Mouse (Mus musculus): Measurements from ENCODE around the gene Rell1.
A peak's percentile ranks its signal among the peaks of the same experiment; 100 is the strongest.

Gene Rell1

DNA sequence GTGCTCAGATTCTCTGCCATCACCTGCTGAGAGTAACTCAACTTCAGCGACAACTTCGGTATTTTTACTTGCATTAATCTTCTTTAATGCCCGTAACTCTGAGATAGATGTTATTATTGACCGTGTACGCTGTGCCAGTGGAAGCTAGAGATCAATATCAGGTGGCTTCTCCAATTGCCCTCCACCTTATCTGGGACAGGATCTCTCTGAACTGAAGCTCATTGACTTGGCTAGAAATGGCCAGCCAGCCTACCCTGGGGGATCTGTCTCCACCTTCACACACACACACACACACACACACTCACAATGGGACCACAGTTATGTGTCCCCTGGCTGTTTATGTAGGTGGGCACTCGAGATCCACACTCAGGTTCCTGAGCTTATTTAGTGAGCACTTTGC lies 16.7 kb downstream of the Rell1 start:
- DNase-seq (ENCODE audit: low read depth), result no peak

DNA sequence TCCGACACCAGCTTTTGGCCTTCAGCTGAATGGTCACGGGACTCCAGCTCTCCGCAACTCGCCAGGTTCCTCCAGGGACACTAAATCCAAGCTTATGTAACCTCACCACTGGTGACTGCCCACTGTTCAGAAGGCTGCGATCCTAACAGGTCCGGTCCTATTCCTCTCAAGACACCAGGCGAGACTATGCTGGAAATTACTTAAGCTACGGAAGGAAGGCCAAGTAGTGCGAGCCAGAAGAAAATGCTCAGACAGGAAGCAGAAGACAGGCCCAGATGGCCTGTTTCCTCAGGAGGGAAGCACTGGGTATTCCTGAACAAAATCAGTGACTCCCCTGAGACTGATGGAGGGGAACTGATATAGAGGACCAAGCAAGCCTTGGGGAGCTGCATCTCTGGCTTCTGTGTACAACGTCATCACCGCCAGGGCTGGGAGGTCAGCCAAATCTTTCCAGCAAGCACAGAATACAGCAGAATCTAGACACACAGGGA lies 17.2 kb downstream of the Rell1 start:
- no peak for DNase-seq (ENCODE audit: low read depth)

DNA sequence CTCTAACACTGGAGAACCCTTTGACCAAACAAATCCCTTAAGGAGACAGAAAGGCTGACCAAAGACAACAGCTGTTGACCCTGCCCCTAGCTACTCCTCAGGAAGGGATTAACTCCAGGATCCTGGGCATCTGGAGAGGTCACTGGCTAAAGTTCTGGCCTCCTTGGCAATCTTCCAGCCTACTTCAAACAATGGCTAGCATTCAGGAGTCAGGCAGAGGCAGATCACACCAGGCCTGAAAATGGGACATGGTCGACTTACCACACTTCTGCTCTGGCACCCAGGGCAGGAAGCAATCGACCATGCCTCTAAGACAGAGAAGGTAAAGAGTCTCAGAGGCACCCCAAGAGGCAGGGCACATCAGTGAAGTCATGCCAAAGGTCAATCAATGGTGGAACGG lies 19.5 kb downstream of the Rell1 start:
- DNase-seq (ENCODE audit: low read depth), result no peak

DNA sequence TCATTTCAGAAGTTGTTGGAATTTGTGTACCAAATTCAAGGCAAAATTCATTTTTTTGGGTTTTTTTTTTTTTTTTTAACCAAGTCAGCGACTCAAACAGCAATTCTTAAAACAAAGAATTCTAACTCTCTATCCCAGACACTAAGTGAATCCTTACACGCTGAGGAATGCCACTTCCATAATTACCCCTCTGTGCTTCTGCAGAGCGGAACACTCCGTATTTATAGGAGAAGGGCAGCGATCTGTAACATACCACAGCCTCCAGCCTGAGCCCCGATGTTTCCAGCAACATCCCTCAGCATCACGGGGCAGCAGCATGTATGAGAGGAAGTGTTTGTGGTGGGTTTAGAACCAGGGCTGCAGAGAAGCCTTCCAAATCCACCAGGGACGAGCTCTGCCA lies 21.2 kb downstream of the Rell1 start:
- no peak for DNase-seq (ENCODE audit: low read depth)

DNA sequence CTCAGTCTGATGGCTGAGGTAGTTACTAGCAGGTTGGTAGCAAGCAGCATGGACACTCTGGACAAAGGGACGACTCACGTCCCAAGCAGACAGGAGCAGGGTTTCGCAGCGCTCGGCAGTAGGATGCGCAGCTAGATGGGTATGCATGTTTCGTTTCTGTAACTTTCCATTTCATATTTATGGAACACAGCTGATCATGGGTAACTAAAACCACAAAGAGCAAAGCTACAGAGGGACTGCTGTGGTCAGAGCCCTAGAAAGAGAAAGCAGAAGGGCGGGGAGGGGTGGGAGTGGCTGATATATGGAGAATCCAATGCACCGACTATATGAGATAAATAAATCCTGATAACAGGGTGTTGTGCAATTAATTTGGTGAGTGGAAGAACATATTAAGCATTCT lies 25.4 kb downstream of the Rell1 start:
- DNase-seq (ENCODE audit: low read depth), result no peak

DNA sequence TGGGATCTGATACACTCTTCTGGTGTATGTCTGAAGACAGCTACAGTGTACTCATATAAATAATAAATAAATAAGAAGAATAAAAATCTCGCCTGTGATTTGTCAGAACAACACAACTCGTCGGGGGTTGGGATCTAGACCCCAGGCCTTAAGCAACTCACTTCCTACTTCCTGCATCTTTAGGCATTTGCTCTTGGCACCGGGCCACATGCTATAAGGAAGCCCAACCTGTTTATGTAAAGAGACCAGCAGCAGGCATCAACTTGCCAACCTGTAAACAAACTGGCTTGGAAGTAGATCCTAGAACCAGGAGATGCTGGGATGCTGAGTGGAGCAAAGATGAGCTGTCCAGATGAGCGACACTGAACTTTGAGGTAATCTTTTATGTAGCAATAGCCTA lies 26.8 kb downstream of the Rell1 start:
- DNase-seq (ENCODE audit: low read depth), result no peak

DNA sequence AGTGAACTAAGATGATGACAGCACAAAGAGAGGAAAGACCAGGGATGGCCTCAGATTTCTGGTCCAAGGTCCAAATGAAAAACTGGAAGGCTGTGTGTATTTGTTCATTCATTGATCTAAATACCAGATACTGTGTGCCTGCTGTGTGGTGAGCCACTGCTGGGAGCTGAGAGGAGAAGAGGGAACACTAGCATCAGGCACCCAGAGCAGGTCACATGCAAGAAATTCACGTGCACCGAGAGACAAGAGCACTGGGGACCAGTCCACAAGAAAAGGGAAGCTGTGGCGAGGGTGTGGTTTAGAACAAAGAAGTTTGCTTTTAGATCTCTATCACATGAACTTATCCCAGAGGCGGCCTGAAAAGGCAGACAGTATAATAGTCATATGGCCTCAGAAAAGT lies 30.1 kb downstream of the Rell1 start:
- no peak for DNase-seq (ENCODE audit: low read depth)

DNA sequence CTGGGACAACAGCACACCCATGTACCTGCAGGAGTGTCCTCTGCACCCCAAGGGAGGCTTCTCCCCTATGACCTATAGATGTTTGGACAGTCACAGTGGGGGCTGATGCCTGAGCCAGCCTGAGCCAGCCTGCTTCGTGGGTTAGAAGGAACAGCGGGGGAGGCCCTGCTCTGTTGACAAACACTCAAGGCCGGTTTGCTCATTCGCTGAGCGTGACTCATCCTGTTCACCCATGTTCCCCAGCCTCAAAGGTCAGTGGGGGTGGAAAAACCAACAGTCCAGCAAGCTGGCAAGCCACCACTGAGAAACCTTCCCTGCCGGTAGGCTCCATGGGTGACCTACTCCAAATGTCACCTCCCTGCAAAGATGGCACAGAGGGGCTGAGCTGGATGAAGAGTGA lies 32.0 kb downstream of the Rell1 start:
- DNase-seq (ENCODE audit: low read depth), result peak; percentile 41

DNA sequence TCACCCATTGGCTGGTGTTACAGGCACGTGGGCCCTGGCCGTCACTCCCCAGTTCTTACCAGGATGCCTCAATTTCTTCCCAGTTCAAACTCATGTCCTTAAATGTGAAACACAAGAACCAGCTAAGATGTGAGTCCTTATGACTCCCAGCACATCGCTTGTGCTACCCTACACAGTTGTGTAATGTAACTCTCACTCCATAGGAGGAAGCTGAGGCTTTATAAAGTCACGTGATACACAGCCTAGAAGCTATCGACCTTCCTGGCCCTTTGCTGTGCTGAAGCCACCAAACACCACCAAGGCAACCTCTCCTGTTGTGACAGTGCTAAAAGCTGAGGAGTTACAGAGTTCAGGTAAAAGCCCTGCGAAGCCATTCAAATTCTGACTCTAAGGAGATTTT lies 33.1 kb downstream of the Rell1 start:
- DNase-seq (ENCODE audit: low read depth), result no peak

DNA sequence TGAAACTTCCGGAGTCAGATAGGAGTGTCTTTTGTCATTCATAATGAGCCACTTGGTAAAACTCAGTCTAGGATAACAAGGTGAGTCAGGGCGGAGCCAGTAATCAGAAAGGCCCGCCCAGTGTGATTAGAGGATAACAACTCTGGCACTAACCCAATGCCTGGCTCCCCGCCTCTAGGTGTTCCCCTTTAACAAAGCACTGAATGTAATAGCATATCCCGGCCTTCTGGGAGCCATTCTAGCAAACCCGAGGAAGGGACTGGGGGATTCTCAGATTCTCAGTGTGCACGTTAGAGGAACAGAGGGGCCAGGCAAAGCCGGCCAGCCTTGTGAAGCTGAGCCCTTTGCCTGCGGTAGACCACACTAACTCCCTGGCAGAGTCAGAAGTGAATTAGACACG lies 35.9 kb downstream of the Rell1 start:
- no peak for DNase-seq (ENCODE audit: low read depth)

DNA sequence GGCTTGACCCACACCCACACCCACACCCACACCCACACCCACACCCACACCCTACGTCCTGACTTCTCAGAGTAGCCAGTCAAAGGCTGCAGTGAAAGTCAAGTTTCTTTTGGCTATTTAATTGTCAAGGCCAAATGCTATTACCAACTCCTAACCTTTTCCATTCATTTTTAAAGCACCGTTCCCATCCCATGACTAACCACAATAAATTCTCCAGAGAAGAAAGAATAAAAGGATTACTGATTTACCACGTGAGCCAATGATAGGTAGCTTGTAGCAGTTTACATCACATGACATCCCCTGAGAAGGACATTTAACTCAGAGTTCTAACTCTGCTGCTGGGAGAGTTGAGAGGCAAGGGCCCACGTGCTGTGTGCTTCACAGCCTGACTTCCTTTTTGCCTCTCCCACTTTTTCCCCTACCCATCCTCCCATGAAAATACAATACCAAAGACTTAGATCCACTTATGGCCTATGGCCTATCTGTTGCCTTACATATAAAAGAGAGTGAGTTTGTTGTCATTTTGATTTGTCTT lies 37.8 kb downstream of the Rell1 start:
- DNase-seq (ENCODE audit: low read depth), result no peak

DNA sequence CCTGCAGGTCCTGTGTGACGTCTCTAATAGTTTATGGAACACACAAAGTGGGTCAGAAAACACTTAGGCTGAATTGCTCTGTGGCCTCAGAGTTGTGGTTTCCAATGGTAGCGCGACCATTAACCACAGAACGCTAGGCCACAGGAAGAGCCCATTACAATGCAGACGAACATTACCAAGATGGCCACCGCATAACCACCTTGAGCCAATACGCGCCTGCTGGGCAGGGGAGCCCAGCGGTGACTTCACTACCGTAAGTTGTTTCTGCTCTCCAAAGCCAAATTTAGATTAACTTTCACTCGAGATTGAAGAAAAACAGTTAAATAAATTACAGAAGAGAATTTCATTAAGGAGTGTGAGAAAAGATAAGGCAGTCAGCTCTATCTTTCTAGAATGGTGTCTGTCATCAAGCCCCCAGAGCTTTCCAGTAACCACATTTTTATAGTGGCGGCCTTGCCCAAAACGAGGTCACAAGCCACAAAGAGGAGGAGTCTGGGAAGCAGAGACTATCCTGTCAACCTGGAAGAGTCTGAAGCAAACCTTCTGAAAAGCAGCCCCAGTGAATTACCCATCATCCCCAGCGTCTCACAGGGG lies 43.6 kb downstream of the Rell1 start:
- DNase-seq (ENCODE audit: low read depth), result no peak

DNA sequence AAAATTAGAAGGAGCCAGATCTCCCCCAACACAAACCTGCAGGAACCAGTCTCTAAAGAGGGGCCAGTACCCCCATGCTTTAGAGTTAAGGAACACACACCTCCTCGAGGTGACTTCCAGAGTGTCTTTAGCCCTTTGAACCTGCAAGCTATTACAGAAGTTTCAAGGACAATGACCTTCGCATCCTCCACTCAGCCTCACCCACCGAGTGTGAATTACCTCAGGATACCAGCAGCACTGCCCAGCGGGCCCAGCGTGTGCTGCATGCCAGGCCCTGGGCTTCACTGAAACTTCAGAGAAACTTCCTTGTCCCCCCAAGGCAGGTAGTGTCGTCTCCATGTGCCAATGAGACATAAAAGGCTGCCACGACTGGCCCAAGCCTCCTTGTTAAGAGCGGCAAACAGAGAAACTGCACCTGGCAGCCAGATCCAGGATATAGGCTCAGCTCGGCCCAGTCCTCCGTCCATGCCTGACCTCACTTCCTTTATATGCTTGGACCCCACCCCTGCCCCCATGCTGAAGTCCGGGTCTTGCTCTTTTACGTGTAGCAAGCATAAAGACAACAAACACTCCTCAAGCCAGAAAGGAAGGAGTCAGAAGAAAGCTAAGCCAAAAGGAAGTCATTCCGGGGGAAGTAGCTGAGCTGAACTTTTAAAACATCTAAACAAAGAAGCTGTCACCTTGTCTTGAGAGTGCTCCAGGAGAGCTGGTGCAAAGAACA lies 45.2 kb downstream of the Rell1 start:
- DNase-seq (ENCODE audit: low read depth), result no peak

DNA sequence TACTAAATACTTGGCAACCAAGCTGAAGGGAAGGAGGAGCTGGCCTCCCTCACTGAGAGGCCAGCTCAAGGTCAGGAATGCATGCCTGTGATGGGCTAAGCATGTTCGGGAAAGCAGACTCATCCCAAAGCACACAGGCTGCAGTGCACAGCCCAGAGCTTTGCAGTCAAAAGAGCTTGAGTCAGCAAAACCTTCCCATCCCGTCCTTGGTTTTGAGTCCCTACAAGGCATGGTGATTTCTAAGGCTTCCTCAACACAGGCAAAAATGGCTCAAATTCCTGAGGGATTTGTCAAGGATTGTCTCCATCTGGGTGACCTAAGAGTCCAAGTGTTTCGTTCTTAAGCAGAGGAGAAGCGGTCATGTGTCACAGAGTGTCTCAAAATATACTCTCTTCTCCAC lies 50.5 kb downstream of the Rell1 start:
- DNase-seq (ENCODE audit: low read depth), result no peak

DNA sequence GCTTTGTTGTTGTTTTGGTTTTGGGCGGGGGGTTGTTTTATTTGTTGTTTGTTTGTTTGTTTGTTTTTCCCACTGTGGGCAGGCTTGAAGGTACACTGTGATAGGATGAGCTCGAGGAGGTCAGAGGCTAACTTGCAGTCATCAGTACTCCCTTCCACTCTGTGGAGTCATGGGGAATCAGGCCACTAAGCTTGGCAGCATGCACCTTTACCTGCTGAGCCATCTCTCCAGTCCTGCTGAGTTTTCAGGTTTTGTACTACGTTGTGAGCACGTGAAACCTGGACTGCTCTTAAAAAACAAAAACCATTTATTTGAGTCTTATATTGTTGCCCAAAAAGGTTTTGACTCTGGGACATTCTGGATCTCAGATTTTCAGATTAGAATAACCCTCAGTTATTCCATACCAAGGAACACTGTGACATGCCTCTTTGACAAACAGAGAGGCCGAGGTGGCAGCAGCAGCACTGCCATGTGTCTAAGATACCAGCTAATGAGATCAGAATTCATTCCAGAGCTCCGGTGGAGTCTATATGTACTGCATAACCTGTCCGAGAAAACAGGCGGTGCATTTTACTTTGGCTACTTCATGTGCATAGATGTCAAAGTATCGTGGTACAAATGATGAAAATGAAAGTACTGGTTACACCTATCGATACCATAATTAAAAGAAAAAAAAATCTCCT lies 52.1 kb downstream of the Rell1 start:
- no peak for DNase-seq (ENCODE audit: low read depth)

DNA sequence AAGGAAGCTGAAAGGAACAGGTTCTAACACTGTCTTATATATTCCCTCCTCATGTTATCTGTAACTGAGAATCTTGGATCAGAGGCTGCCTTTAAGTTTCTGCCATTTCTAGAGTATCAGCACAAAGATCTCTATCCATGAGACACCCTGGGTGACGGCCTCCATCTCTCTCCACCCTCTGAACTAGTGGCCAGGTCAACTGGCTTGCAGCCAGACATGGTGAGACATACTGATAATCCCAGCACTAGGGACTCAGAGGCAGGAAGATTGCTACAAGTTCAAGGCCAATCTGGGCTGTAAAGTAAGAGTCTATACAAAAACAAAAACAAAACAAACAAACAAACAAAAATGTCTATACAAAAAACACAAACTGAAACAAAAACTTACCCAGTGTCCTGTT lies 53.8 kb downstream of the Rell1 start:
- DNase-seq (ENCODE audit: low read depth), result no peak

DNA sequence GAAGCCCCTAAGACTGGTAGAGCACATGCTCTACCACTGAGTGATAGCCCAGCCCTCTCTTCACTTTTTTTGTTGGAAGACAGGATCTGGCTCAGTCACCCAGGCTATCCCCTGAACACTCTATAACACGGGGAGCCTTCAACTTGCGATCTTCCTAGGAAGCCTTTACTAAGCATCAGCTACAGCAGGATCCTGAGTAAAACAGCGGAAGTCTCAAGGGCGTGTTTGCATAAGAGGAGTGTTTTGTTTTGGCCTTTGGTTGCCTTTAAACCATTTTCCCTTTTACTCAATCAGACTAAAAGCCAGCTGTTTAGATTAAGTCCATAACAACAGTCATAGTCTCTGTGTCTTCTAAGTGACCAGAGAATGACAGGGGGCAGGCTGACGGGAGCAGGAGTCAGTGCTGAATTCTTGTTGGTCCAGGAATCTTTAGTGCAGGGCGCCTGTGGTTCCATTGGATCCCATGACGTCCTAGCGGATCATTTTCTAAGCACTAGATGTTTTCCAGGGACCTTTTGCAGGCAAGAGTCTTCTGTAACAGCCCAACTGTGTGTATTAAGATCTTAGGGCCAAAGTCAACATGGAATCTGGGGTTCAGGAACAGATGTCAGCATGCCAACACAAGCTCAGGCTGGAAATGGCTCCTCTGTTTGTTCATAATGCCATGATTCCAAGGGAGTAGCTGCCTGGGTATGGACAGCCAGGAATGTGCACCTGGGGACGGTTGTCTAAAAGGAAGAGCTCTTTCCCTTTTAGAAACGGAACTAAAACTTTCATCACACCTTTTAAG lies 58.3 kb downstream of the Rell1 start:
- no peak for DNase-seq (ENCODE audit: low read depth)

DNA sequence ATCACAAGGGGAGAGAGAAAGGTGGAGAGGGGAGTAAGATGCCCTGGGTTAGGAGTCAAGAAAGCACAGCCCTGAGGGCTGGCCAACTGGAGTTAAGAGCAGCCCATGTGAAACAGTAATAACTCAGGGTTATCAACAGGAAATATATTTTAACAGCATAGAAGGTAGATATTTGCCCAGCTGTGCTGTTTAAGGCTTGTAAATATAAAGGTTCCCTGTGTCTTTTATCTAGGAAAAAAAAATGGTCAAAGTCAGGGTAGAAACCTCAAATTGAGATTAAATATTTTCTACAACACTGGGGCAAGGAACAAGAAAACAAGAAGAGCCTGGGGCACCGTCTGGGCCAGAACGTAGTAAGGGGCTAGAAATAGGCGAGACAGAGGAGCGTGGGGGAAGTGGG lies 61.2 kb downstream of the Rell1 start:
- no peak for DNase-seq (ENCODE audit: low read depth)

DNA sequence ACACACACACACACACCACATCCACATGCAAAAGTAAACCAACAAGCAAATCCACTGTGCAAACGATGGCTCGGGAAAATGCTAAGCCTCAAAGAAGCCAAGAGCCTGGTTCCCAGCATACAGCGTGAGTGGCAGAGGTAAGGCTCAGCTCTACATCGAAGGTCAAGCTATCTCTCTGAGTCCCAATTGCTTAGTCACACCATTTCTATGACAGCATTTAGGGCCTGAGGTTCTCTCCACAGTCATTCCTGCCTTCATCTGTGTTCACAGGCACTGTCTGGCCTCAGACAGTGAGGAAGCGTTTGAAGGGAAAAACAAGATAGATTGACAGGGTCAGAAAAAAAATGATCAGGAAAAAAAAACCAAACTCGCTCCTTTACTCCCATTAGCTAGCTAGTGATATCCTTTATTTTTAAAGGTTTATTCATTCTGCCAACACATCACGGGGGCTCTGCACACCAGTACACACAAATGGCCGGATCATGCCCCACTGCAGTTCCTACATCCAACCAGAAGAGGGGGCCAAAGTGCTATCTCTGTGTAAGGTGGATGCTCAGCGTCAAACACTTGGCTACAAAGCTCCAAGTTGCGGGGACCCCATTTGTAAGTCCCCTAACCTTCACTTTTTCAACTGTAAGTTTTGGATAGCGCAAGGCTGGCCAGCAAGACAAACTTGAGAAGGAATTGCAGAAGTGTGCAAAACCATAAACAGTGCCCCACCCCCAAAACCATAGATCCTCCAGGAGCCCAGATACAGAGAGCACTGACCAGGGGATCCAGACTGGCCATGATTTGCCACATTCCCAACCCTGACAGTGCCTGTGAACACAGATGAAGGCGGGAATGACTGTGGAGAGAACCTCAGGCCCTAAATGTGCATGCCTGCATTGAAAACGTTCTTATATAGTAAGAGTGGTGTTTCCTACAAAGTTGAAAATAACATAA lies 62.3 kb downstream of the Rell1 start:
- peak; percentile 44 for DNase-seq (ENCODE audit: low read depth)

DNA sequence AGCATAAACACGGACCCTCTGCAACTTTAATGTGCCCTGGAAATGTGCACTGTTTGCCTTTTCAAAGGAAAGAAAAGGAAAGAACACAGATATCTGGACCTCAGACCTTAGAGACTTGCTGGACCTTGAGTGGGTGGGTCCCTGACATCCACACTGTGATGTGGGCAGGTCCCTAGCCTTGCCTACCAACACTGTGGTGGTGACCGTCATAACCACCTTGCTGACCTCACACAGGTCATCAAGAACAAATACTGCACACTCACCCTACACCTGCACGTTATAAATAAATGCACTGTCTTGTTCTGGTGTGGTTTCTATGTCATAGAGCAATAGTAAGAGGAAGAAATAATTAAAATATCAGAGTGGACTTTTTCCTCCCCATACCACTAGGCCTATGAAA lies 65.4 kb downstream of the Rell1 start:
- DNase-seq (ENCODE audit: low read depth), result no peak

DNA sequence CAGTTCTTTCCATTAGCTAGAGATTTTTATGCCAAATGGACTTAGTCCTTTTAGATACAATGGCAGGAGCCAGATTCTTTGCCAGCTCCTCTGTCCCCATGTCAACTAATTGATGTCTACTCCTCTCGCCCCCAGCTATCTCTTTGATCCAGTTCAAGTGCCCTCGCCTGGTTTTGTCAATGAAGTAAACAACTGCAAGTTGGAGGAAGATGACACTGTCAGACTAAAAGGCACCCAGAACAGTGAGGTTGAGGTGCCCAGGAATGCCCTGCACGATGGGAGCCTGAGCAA lies 70.9 kb downstream of the Rell1 start:
- DNase-seq (ENCODE audit: low read depth), result no peak
